Comparison of ENCODE assay signal across 10 mouse cellular contexts in genomic region chr8:72762306-72762705, GRCm38 (mm10). TPM values are rescaled to one million over a fixed set of nuclear protein-coding genes. Genes with fewer than 3 reads are reported as not detected.
DNase-seq lines count a peak whose midpoint lies in the region; ATAC-seq and TF ChIP-seq lines count a peak whose summit lies in the region.
"Had no signal": no experiment of that assay in that cellular context is flagged by ENCODE, and none has a peak within 500 bp of the region (broad histone marks: within the 10 kb centered on the region; RNA-seq: fewer than 3 reads in every experiment).

No protein-coding gene starts in this region.

- TF ChIP-seq CTCF in lung, embryonic 14.5 days (IDR thresholded peaks at IDR 0.05; ENCODE audit: low read depth) = no peak
- no peak for TF ChIP-seq CTCF in bone marrow, adult 2 months (IDR thresholded peaks at IDR 0.05; ENCODE audit: control insufficient read depth, insufficient read depth, low read length)

- DNase-seq in heart, postnatal 25 days (ENCODE audit: low spot score) = no peak
- DNase-seq in lung, embryonic 14.5 days = no peak
- DNase-seq in lung, postnatal 36 days = no peak
- no peak for DNase-seq in left cerebral cortex, adult 9 months (ENCODE audit: low spot score in 2 of 2)

- H3K9me3 ChIP-seq in heart, embryonic 15.5 days (replicated peaks) = no peaks in the 10 kb centered on the region
- H3K9me3 ChIP-seq in lung, embryonic 14.5 days (ENCODE audit: low read depth, low read length) = no peaks in the 10 kb centered on the region
- H3K9me3 ChIP-seq in megakaryocyte, embryonic 14.5 days = no peaks in the 10 kb centered on the region; the same call in 1 of the 2 replicates
- no peaks in the 10 kb centered on the region for H3K9me3 ChIP-seq in midbrain, embryonic 16.5 days (replicated peaks; ENCODE audit: control insufficient read depth, low read length, poor library complexity, severe bottlenecking)
- H3K9me3 ChIP-seq: embryonic facial prominence, embryonic 12.5 days; hindbrain, embryonic 15.5 days had no signal

- intact Hi-C loops in heart, postnatal 25 days (cut with DNase I) = no loop called here

- 86% methylated on average over 12 of the region's 12 CpGs for WGBS in heart, embryonic 15.5 days
- WGBS in lung, embryonic 14.5 days = 84% methylated on average over 12 of the region's 12 CpGs
- 25% methylated on average over 12 of the region's 12 CpGs for WGBS in bone marrow, adult 2 months
- WGBS in midbrain, embryonic 16.5 days = 90% methylated on average over 12 of the region's 12 CpGs

- H3K9ac ChIP-seq in heart, embryonic 15.5 days = no peak overlapping the region
- H3K9ac ChIP-seq in lung, embryonic 14.5 days = no peak overlapping the region
- no peak overlapping the region for H3K9ac ChIP-seq in midbrain, embryonic 16.5 days (ENCODE audit: low read depth, low read length)
- H3K9ac ChIP-seq: embryonic facial prominence, embryonic 12.5 days; hindbrain, embryonic 15.5 days had no signal

- peak overlapping the region; percentile 15; the same call in 1 of the 2 replicates for H3K4me2 ChIP-seq in heart, embryonic 15.5 days
- peak overlapping the region; percentile 23; the same call in 1 of the 2 replicates for H3K4me2 ChIP-seq in lung, embryonic 14.5 days
- no peak overlapping the region for H3K4me2 ChIP-seq in midbrain, embryonic 16.5 days (ENCODE audit: low read length)
- H3K4me2 ChIP-seq: embryonic facial prominence, embryonic 12.5 days; hindbrain, embryonic 15.5 days had no signal

- TF ChIP-seq POLR2A in bone marrow, adult 2 months (IDR thresholded peaks at IDR 0.05; ENCODE audit: borderline replicate concordance, control insufficient read depth, low read depth, low read length) = no peak; the same call in 1 of the 2 replicates

- ATAC-seq in heart, embryonic 15.5 days (replicated peaks; ENCODE audit: insufficient number of reproducible peaks, insufficient read depth, low FRiP score, low read depth) = no peak
- no peak for ATAC-seq in lung, embryonic 14.5 days (ENCODE audit: insufficient read depth)
- no peak for ATAC-seq in midbrain, embryonic 16.5 days

- peaks cover 19% of the 10 kb centered on the region for H3K36me3 ChIP-seq in heart, embryonic 15.5 days
- H3K36me3 ChIP-seq in lung, embryonic 14.5 days (ENCODE audit: insufficient read depth) = peaks cover 19% of the 10 kb centered on the region
- H3K36me3 ChIP-seq in megakaryocyte, embryonic 14.5 days (replicated peaks; ENCODE audit: low read length) = peaks cover 78% of the 10 kb centered on the region
- peaks cover 15% of the 10 kb centered on the region for H3K36me3 ChIP-seq in midbrain, embryonic 16.5 days (ENCODE audit: control insufficient read depth, insufficient read depth, low read length)

- H3K4me3 ChIP-seq in heart, embryonic 15.5 days = no peak overlapping the region
- no peak overlapping the region for H3K4me3 ChIP-seq in lung, embryonic 14.5 days (ENCODE audit: low read depth, low read length)
- H3K4me3 ChIP-seq in bone marrow, adult 2 months (replicated peaks; ENCODE audit: control insufficient read depth, low read depth, low read length) = peak overlapping the region; percentile 10
- peak overlapping the region; percentile 93 for H3K4me3 ChIP-seq in megakaryocyte, embryonic 14.5 days (replicated peaks)
- no peak overlapping the region for H3K4me3 ChIP-seq in midbrain, embryonic 16.5 days (ENCODE audit: low read depth, low read length)
- H3K4me3 ChIP-seq: embryonic facial prominence, embryonic 12.5 days; hindbrain, embryonic 15.5 days had no signal

- peaks cover 3% of the 10 kb centered on the region; the same call in 1 of the 2 replicates for H3K4me1 ChIP-seq in heart, embryonic 15.5 days (replicated peaks)
- no peaks in the 10 kb centered on the region for H3K4me1 ChIP-seq in lung, embryonic 14.5 days (ENCODE audit: insufficient read depth)
- no peaks in the 10 kb centered on the region; the same call in 1 of the 2 replicates for H3K4me1 ChIP-seq in bone marrow, adult 2 months (ENCODE audit: control insufficient read depth, insufficient read depth, low read length)
- peaks cover 100% of the 10 kb centered on the region for H3K4me1 ChIP-seq in megakaryocyte, embryonic 14.5 days
- H3K4me1 ChIP-seq in midbrain, embryonic 16.5 days (ENCODE audit: control insufficient read depth, insufficient read depth, low read length) = no peaks in the 10 kb centered on the region
- H3K4me1 ChIP-seq: embryonic facial prominence, embryonic 12.5 days; hindbrain, embryonic 15.5 days had no signal

- no peak overlapping the region for H3K27ac ChIP-seq in heart, embryonic 15.5 days
- H3K27ac ChIP-seq in lung, embryonic 14.5 days (ENCODE audit: low read depth) = 0 out of 2 replicates have a peak overlapping the region, but pooled peaks have one; percentile 8
- no peak overlapping the region for H3K27ac ChIP-seq in bone marrow, adult 2 months (ENCODE audit: control insufficient read depth, insufficient read depth, low read depth, low read length, poor library complexity)
- H3K27ac ChIP-seq in midbrain, embryonic 16.5 days (ENCODE audit: low read length) = no peak overlapping the region
- H3K27ac ChIP-seq: embryonic facial prominence, embryonic 12.5 days; hindbrain, embryonic 15.5 days had no signal

- no peaks in the 10 kb centered on the region for H3K27me3 ChIP-seq in heart, embryonic 15.5 days
- H3K27me3 ChIP-seq in lung, embryonic 14.5 days (ENCODE audit: insufficient read depth, low read length) = no peaks in the 10 kb centered on the region
- H3K27me3 ChIP-seq in megakaryocyte, embryonic 14.5 days (replicated peaks) = no peaks in the 10 kb centered on the region
- peaks cover 4% of the 10 kb centered on the region; the same call in 1 of the 2 replicates for H3K27me3 ChIP-seq in midbrain, embryonic 16.5 days (ENCODE audit: control insufficient read depth, insufficient read depth, low read depth, low read length)
- H3K27me3 ChIP-seq: embryonic facial prominence, embryonic 12.5 days; hindbrain, embryonic 15.5 days had no signal

RNA-seq across cellular contexts. Expression of gene F2rl3, which starts 0.6 kb away (rescaled TPM):
- polyA plus RNA-seq in heart, embryonic 15.5 days (2015; fragmentation: Nextera tagmentation; extraction: Ambion mirVana) = 1.0 and 1.3 TPM in 2 replicates
- total RNA-seq in heart, postnatal 25 days (2021) = 1 to 10 TPM; 1.3 to 1.9 TPM
- 3.4 and 3.8 TPM in 2 replicates for polyA plus RNA-seq in lung, embryonic 14.5 days (2014; fragmentation: Nextera tagmentation; extraction: Ambion mirVana)
- 7.4 and 12.7 TPM in 2 replicates for polyA plus RNA-seq in bone marrow, adult 2 months (2011; ENCODE audit: insufficient read depth, insufficient read length, low replicate concordance, missing spikeins)
- polyA plus RNA-seq in megakaryocyte, embryonic 14.5 days (2012; ENCODE audit: insufficient read depth, low replicate concordance) = 116 and 408 TPM in 2 replicates
- 0.39 and 0.48 TPM in 2 replicates for polyA plus RNA-seq in midbrain, embryonic 16.5 days (2015; fragmentation: Nextera tagmentation; extraction: Ambion mirVana)

RNA-seq across cellular contexts. Expression of gene Sin3b, which starts 39.2 kb away (rescaled TPM):
- 139 and 161 TPM in 2 replicates for polyA plus RNA-seq in heart, embryonic 15.5 days (2015; fragmentation: Nextera tagmentation; extraction: Ambion mirVana)
- total RNA-seq in heart, postnatal 25 days (2021) = 10 to 100 TPM; 77.1 to 78.3 TPM
- polyA plus RNA-seq in lung, embryonic 14.5 days (2014; fragmentation: Nextera tagmentation; extraction: Ambion mirVana) = 172 and 179 TPM in 2 replicates
- 33.1 and 60.4 TPM in 2 replicates for polyA plus RNA-seq in bone marrow, adult 2 months (2011; ENCODE audit: insufficient read depth, insufficient read length, low replicate concordance, missing spikeins)
- 104 and 124 TPM in 2 replicates for polyA plus RNA-seq in megakaryocyte, embryonic 14.5 days (2012; ENCODE audit: insufficient read depth, low replicate concordance)
- 173 and 175 TPM in 2 replicates for polyA plus RNA-seq in midbrain, embryonic 16.5 days (2015; fragmentation: Nextera tagmentation; extraction: Ambion mirVana)

Comparison
In these comparisons a context has a peak if more than half of its experiments do, and no peak if none do; other contexts are left out.
1. H3K4me3 ChIP-seq: peak in bone marrow, adult 2 months (single experiment) and megakaryocyte, embryonic 14.5 days (single experiment); none in heart, embryonic 15.5 days (single experiment), lung, embryonic 14.5 days (single experiment) and midbrain, embryonic 16.5 days (single experiment).